Mouse (Mus musculus) megakaryocyte, embryonic 14.5 days (primary cell): ENCODE measurements around the gene Map1lc3a. TPM values are rescaled to one million over a fixed set of nuclear protein-coding genes. Genes with fewer than 3 reads are reported as not detected.

Source experiments
- H3K27me3 ChIP-seq: replicated peaks from 2 replicates; pipeline ENCODE3; 2012; ENCODE audit warnings: inconsistent platforms
- H3K36me3 ChIP-seq: replicated peaks from 2 replicates; pipeline ENCODE3; 2012; ENCODE audit warnings: low read length, inconsistent platforms, mixed read lengths
- H3K4me1 ChIP-seq: 2 replicates; pipeline ENCODE4 v1.6.1; 2012; ENCODE audit warnings: inconsistent platforms
- H3K4me3 ChIP-seq: replicated peaks from 2 replicates; pipeline ENCODE3; 2012; ENCODE audit warnings: moderate library complexity, mild to moderate bottlenecking, inconsistent platforms
- H3K9me3 ChIP-seq: 2 replicates; pipeline ENCODE4 v1.6.1; 2012; ENCODE audit warnings: inconsistent platforms
- FLI1 ChIP-seq: IDR thresholded peaks from 2 replicates; pipeline ENCODE4 v1.6.1; 2012; ENCODE audit warnings: low read length, inconsistent platforms, mixed read lengths
- GATA1 ChIP-seq: IDR thresholded peaks from 3 replicates; pipeline ENCODE4 v1.6.1; 2012; ENCODE audit warnings: mixed read lengths, low read length, inconsistent platforms, borderline replicate concordance
- polyA plus RNA-seq: library from polyadenylated mRNA; stranded (reverse); fragments of >175 nt; gene quantifications from 2 replicates; pipeline ENCODE4 v1.2.3, GENCODE M21; 2012; ENCODE audit warnings: low replicate concordance; ENCODE audit not compliant: insufficient read depth

Map1lc3a gene
- polyA plus RNA-seq, 1 experiment = 47.3 TPM

- no peak for TF ChIP-seq GATA1
- no peak for TF ChIP-seq FLI1
- no peak overlapping the region for H3K4me3 ChIP-seq
- H3K9me3 ChIP-seq = no peaks in the 10 kb centered on the region
- H3K4me1 ChIP-seq = peaks cover 18% of the 10 kb centered on the region
- peaks cover 46% of the 10 kb centered on the region for H3K36me3 ChIP-seq
- peaks cover 13% of the 10 kb centered on the region for H3K27me3 ChIP-seq
Observed at GRCm38 (mm10) chr2:155320596-155320995, 44.5 kb downstream of the Map1lc3a start.

GRCm38 (mm10) chr2:155326001-155326400 lies 49.9 kb downstream of the Map1lc3a start:
- TF ChIP-seq GATA1 = no peak
- TF ChIP-seq FLI1 = no peak
- Histone ChIP-seq H3K4me3 (no peak overlapping the region), H3K9me3 (no peaks in the 10 kb centered on the region), H3K36me3 (peaks cover 53% of the 10 kb centered on the region), H3K4me1 (no peaks in the 10 kb centered on the region), H3K27me3 (no peaks in the 10 kb centered on the region)

Other genes starting within 250 kb of the Map1lc3a start
- 2.7 and 9.5 TPM in 2 replicates for gene Ahcy, start 201.8 kb upstream of the Map1lc3a start, polyA plus RNA-seq
- gene Itch, start 142.8 kb upstream of the Map1lc3a start, polyA plus RNA-seq = 1.2 and 1.4 TPM in 2 replicates
- gene Dynlrb1, start 39.8 kb upstream of the Map1lc3a start, polyA plus RNA-seq = 10.7 and 187 TPM in 2 replicates
- gene Pigu, start 81.1 kb downstream of the Map1lc3a start, polyA plus RNA-seq = 9.1 and 13.0 TPM in 2 replicates
- 12.7 and 21.9 TPM in 2 replicates for gene Trp53inp2, start 104.8 kb downstream of the Map1lc3a start, polyA plus RNA-seq
- gene Ncoa6, start 197.6 kb downstream of the Map1lc3a start, polyA plus RNA-seq = 8.0 and 12.2 TPM in 2 replicates
- 4.9 and 10.2 TPM in 2 replicates for gene Acss2, start 241.7 kb downstream of the Map1lc3a start, polyA plus RNA-seq
- gene Ggt7, start 241.9 kb downstream of the Map1lc3a start, polyA plus RNA-seq = 0.60 and 24.0 TPM in 2 replicates